Mouse (Mus musculus) macrophage (primary cell): ENCODE measurements around the gene Cckbr. TPM values are rescaled to one million over a fixed set of nuclear protein-coding genes. Genes with fewer than 3 reads are reported as not detected.

Experiments
- H3K27ac ChIP-seq: fragments of 350-480 bp; formaldehyde crosslinking; 2 replicates; pipeline ENCODE4 v1.9.0; 2021
- H3K36me3 ChIP-seq: fragments of 350-480 bp; formaldehyde crosslinking; 2 replicates; pipeline ENCODE4 v1.9.0; 2021; ENCODE audit errors: inconsistent target
- H3K4me3 ChIP-seq: fragments of 350-480 bp; formaldehyde crosslinking; 2 replicates; pipeline ENCODE4 v1.9.0; 2021; ENCODE audit errors: inconsistent target
- H3K79me2 ChIP-seq: fragments of 350-480 bp; formaldehyde crosslinking; 2 replicates; pipeline ENCODE4 v1.9.0; 2021; ENCODE audit errors: inconsistent target
- WGBS: methylation state at CpG from one replicate; pipeline ENCODE4 v1.1.7; 2026; ENCODE audit warnings: inconsistent platforms; ENCODE audit not compliant: missing documents; 5-methylcytosine and 5-hydroxymethylcytosine counted together
- polyA plus RNA-seq: library from polyadenylated mRNA; stranded (reverse); fragments of 250-400 nt; gene quantifications from 3 replicates; pipeline ENCODE4 v1.2.4, GENCODE M21; 2018; ENCODE audit warnings: inconsistent platforms

Gene Cckbr
- polyA plus RNA-seq, 1 experiment from 2014 or later, result not detected

GRCm38 (mm10) chr7:105498854-105499492 is 73.4 kb downstream of the Cckbr start:
- Histone ChIP-seq H3K4me3 (no peak overlapping the region), H3K79me2 (no peaks in the 10 kb centered on the region)
- 7% methylated on average over 10 of the region's 10 CpGs for WGBS

GRCm38 (mm10) chr7:105499676-105500075 is 74.1 kb downstream of the Cckbr start:
- Histone ChIP-seq H3K36me3 (no peaks in the 10 kb centered on the region), H3K4me3 (no peak overlapping the region), H3K27ac (no peak overlapping the region), H3K79me2 (no peaks in the 10 kb centered on the region)
- 82% methylated on average over 1 of the region's 1 CpGs for WGBS

More at GRCm38 (mm10) chr7:105498854-105499492, 73.4 kb downstream of the Cckbr start:
- Histone ChIP-seq H3K27ac (no peak overlapping the region), H3K36me3 (no peaks in the 10 kb centered on the region)

DNA sequence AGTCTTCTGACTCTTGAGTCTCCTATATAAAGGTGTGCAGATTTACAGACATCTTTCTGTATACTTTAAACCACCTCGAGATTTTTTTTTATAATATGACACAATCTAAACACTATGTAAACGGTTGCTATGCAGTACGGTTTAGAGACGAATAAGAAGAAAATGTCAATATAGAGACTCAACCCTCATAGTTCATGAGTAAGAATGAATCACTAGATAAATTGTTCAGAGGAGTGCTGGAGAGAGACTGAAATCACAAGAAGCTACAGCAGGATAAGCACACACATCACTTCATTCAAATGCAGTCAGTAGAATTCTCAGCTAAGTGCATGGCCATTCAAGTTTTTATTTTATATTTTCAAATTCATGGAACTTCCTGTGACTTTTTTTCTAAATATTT is 76.5 kb downstream of the Cckbr start:
- H3K27ac ChIP-seq, result no peak overlapping the region
- 90% methylated on average over 4 of the region's 4 CpGs for WGBS
- H3K36me3 ChIP-seq, result no peaks in the 10 kb centered on the region
- H3K79me2 ChIP-seq, result no peaks in the 10 kb centered on the region
- H3K4me3 ChIP-seq, result no peak overlapping the region

DNA sequence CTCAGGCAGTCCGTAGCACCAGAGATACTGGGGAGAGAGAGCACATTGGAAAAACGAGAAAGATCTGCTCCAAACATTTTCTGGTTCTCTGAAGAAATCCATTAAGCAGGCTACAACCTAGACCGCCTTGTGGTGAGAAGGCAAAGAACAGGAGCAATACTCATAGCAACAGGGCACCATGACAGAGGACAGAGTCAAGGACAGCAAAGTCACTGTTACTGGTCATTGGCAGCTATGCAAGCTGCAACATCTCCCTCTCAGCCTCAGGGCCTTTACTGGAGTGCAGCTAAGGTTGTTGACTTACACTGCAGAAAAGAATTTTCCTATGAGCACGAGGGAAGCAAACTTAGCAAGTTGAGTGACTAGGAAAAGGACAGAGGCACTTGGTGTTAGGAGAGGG is 81.7 kb downstream of the Cckbr start:
- Histone ChIP-seq H3K27ac (no peak overlapping the region), H3K4me3 (no peak overlapping the region), H3K36me3 (no peaks in the 10 kb centered on the region), H3K79me2 (no peaks in the 10 kb centered on the region)
- 84% methylated on average over 4 of the region's 4 CpGs for WGBS

- Histone ChIP-seq H3K4me3 (no peak overlapping the region), H3K79me2 (no peaks in the 10 kb centered on the region), H3K27ac (no peak overlapping the region), H3K36me3 (no peaks in the 10 kb centered on the region)
- 88% methylated on average over 5 of the region's 5 CpGs for WGBS
Measured at GRCm38 (mm10) chr7:105510143-105510542, 84.6 kb downstream of the Cckbr start.

DNA sequence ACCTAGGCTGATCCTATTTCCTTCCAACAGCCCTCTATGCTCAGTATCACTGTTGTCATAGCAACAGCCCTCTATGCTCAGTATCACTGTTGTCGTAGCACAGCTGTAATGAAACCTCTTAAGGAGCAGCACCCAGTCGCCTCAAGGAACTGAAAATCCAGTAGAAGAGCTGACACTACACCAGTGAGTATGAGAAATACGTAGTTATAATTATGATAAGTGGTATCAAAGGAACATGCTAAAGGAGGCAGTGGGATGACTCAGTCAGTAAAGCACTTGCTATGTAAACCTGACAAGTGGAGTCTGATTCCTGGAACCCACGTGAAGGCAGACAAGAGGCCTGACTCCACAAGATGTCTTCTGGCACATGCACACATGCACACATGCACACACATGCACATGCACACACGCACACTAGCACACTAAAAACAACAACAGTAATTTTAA is 88.3 kb downstream of the Cckbr start:
- H3K4me3 ChIP-seq, result no peak overlapping the region
- WGBS, result 89% methylated on average over 5 of the region's 5 CpGs
- H3K36me3 ChIP-seq, result no peaks in the 10 kb centered on the region
- H3K79me2 ChIP-seq, result no peaks in the 10 kb centered on the region
- no peak overlapping the region for H3K27ac ChIP-seq

DNA sequence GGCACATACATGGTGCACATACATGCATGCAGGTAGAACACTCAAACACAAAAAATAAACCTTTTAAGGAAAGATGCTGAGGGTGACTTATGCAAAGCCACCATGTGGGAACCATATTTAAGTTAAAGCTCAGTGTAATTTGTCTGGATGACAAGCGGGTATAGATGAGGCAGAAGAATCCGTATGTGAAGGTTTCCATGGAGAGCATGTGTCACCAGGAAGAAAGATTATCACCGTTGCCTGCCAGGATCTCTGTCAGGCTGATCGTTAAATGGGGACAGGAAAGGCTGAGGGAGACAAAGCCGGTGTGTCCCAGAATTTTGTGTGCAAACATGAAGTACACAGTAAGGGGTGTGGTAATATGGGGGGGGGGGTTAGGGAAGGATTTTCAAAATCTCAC is 89.0 kb downstream of the Cckbr start:
- no peaks in the 10 kb centered on the region for H3K79me2 ChIP-seq
- H3K36me3 ChIP-seq, result no peaks in the 10 kb centered on the region
- WGBS, result 65% methylated on average over 5 of the region's 5 CpGs
- no peak overlapping the region for H3K27ac ChIP-seq
- no peak overlapping the region for H3K4me3 ChIP-seq

GRCm38 (mm10) chr7:105515178-105515577 is 89.6 kb downstream of the Cckbr start:
- no peak overlapping the region for H3K27ac ChIP-seq
- no peak overlapping the region for H3K4me3 ChIP-seq
- 9% methylated on average over 5 of the region's 5 CpGs for WGBS
- H3K79me2 ChIP-seq, result no peaks in the 10 kb centered on the region
- no peaks in the 10 kb centered on the region for H3K36me3 ChIP-seq

DNA sequence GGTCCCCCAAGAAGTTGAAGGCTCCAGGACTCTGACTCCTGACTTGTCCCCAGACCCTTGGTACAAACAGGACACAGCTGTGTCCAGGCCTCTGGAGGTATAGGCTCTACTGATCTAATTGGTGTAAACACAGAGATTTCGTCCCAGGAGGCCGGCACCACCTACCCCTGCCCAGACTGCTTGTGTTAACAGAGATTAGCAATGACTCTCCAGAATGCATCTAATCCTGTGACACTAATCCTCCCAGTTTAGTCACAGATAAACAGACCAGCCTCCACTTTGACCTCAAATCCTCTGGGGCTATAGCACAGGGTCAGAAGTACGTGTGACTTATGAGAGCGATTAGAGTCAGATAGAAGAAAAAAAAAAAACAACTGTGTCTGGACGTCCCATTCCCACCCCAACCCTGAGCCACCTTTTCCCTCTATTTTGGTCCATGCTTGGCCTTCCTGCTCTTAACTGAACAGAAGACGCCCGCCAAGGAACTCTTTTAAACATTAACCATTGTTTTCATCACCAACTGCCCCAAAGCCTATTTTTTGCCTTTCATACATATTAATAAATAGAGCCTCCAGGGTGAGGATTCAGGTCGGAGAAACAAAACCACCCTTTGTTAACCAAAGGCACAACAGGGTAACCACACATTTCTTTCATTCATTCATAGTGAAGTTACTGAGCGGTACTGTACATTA is 91.3 kb downstream of the Cckbr start:
- 87% methylated on average over 9 of the region's 9 CpGs for WGBS
- Histone ChIP-seq H3K36me3 (no peaks in the 10 kb centered on the region), H3K27ac (no peak overlapping the region), H3K79me2 (no peaks in the 10 kb centered on the region), H3K4me3 (no peak overlapping the region)

DNA sequence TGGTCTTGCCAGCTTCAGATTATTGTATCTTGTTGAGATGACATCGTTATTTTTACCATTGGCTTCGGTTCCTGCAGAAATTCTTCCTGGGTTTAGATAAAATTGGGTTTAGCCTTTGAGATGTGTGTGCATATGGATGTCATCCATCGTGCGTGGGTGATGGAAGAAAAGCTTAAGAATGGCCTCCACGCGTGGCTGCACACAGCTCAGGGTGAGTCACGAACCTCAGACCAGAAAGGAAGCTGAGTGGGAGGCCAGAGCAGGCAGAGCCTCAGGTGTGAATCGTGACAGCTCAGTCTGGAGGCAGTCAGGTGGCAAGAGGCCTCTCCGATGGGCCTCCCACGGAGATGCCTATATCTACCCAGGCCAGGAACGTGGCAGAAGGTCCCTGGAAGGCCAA is 93.8 kb downstream of the Cckbr start:
- no peak overlapping the region for H3K4me3 ChIP-seq
- H3K27ac ChIP-seq, result no peak overlapping the region
- H3K79me2 ChIP-seq, result no peaks in the 10 kb centered on the region
- no peaks in the 10 kb centered on the region for H3K36me3 ChIP-seq
- WGBS, result 70% methylated on average over 11 of the region's 11 CpGs

DNA sequence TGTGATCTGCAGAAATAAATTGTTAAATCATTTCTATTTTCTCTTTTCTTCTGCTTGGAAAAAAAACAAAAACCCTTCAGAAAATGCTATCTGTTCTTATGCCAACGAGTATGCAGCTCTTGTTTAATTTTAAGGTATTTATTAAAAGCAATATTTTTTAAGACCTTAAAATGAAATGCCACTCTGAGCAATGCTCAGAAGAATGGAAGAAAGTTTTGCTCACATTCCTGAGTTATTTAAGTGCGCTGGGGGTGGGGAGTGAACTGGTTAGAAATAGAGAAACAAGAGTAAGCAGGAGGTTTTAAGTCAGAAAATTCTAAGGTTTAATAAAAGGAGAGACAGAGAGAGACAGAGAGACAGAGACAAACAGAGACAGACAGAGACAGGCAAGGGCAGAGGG is 94.2 kb downstream of the Cckbr start:
- Histone ChIP-seq H3K4me3 (no peak overlapping the region), H3K36me3 (no peaks in the 10 kb centered on the region), H3K27ac (no peak overlapping the region), H3K79me2 (no peaks in the 10 kb centered on the region)
- 94% methylated on average over 2 of the region's 2 CpGs for WGBS

DNA sequence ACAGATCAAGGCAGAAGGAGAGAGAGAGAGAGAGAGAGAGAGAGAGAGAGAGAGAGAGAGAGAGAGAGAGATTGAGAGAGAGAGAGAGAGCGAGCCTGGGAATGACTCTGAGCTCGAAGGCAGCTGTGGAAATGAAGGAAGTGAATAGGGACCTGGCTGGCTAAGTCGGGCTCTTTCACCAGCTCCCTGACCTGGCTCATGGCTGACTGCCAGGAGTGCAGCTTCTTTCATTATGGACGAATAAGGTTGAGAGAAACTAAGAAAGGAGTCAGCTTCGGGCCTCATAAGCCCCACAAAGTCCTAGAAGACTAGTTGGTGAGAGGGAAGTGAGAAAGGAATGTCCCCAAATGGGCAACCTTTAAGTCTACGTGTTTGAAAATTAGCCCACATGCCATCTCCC is 94.7 kb downstream of the Cckbr start:
- no peaks in the 10 kb centered on the region for H3K79me2 ChIP-seq
- H3K4me3 ChIP-seq, result no peak overlapping the region
- no peak overlapping the region for H3K27ac ChIP-seq
- H3K36me3 ChIP-seq, result no peaks in the 10 kb centered on the region
- 39% methylated on average over 6 of the region's 6 CpGs for WGBS

Other genes with a start within 250 kb of the Cckbr start
- not detected in 3 replicates for gene Olfr685, start 239.7 kb upstream of the Cckbr start, polyA plus RNA-seq
- not detected in 3 replicates for gene Olfr686, start 218.2 kb upstream of the Cckbr start, polyA plus RNA-seq
- gene Olfr688, start 137.6 kb upstream of the Cckbr start, polyA plus RNA-seq, result not detected in 3 replicates
- not detected in 3 replicates for gene Olfr689, start 114.6 kb upstream of the Cckbr start, polyA plus RNA-seq
- not detected in 3 replicates for gene Olfr690, start 91.6 kb upstream of the Cckbr start, polyA plus RNA-seq
- gene Olfr691, start 83.5 kb upstream of the Cckbr start, polyA plus RNA-seq, result not detected in 3 replicates
- gene Olfr692, start 57.5 kb upstream of the Cckbr start, polyA plus RNA-seq, result not detected in 3 replicates
- not detected in 3 replicates for gene Gm5901, start 50.7 kb upstream of the Cckbr start, polyA plus RNA-seq
- 6.6 to 12.5 TPM (median 9.3 TPM) in 3 replicates for gene Fam160a2, start 25.7 kb upstream of the Cckbr start, polyA plus RNA-seq
- gene Cnga4, start 21.2 kb upstream of the Cckbr start, polyA plus RNA-seq, result not detected in 3 replicates
- not detected in 3 replicates for gene Cavin3, start 56.6 kb downstream of the Cckbr start, polyA plus RNA-seq
- gene Smpd1, start 128.6 kb downstream of the Cckbr start, polyA plus RNA-seq, result 23.5 to 31.0 TPM (median 25.9 TPM) in 3 replicates
- gene Apbb1, start 155.9 kb downstream of the Cckbr start, polyA plus RNA-seq, result 0.04 to 0.58 TPM in 2 of 3 replicates, not detected in the other
- gene Hpx, start 174.4 kb downstream of the Cckbr start, polyA plus RNA-seq, result 0.24 TPM in 1 of 3 replicates, not detected in the others
- 15.2 to 30.8 TPM (median 17.8 TPM) in 3 replicates for gene Trim3, start 207.8 kb downstream of the Cckbr start, polyA plus RNA-seq
- 36.5 to 124 TPM (median 98.7 TPM) in 3 replicates for gene Timm10b, start 214.3 kb downstream of the Cckbr start, polyA plus RNA-seq
- 23.1 to 24.5 TPM (median 23.7 TPM) in 3 replicates for gene Arfip2, start 214.7 kb downstream of the Cckbr start, polyA plus RNA-seq
- 1.7 to 8.3 TPM (median 4.9 TPM) in 3 replicates for gene Gm45799, start 214.8 kb downstream of the Cckbr start, polyA plus RNA-seq
- gene Dnhd1, start 225.1 kb downstream of the Cckbr start, polyA plus RNA-seq, result 0.68 to 2.0 TPM (median 0.80 TPM) in 3 replicates